Comparison of ENCODE assay signal across 21 mouse cellular contexts in the genomic region with DNA sequence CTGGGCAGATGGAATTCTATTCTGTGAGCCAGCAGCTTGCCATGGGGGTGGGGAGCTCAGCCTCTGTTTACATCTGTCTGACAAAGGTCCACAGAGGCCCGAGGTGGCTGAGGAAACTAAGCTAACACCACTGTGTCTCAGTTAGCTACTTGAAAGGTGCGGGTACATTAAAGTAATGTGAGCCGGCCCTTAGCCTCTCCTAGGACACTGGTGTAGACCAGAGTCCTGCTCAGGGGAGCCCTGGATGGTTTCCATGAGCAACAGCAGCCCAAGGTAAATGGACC. TPM values are rescaled to one million over a fixed set of nuclear protein-coding genes. Genes with fewer than 3 reads are reported as not detected.
A peak's percentile ranks its signal among the peaks of the same experiment; 100 is the strongest.
DNase-seq lines count a peak whose midpoint lies in the region; ATAC-seq and TF ChIP-seq lines count a peak whose summit lies in the region.
"Had no signal": no experiment of that assay in that cellular context is flagged by ENCODE, and none has a peak within 500 bp of the region (broad histone marks: within the 10 kb centered on the region; RNA-seq: fewer than 3 reads in every experiment).

No protein-coding gene starts in this region.

- no peak for TF ChIP-seq EP300 in stomach, postnatal 0 days (optimal IDR thresholded peaks at IDR 0.05)

- no peak overlapping the region; the same call in 1 of the 2 replicates for H3K9ac ChIP-seq in lung, embryonic 16.5 days (ENCODE audit: low read length)
- H3K9ac ChIP-seq in embryonic facial prominence, embryonic 15.5 days, result no peak overlapping the region
- H3K9ac ChIP-seq in stomach, postnatal 0 days (ENCODE audit: low read length), result no peak overlapping the region
- H3K9ac ChIP-seq: forebrain, embryonic 12.5 days; heart, embryonic 13.5 days; liver, embryonic 15.5 days; midbrain, embryonic 12.5 days had no signal

- WGBS in heart, embryonic 10.5 days, result 18% methylated on average over 3 of the region's 3 CpGs
- 20% methylated on average over 3 of the region's 3 CpGs for WGBS in lung, embryonic 16.5 days
- WGBS in embryonic facial prominence, embryonic 15.5 days, result 24% methylated on average over 3 of the region's 3 CpGs
- WGBS in stomach, postnatal 0 days, result 33% methylated on average over 3 of the region's 3 CpGs

- no peaks in the 10 kb centered on the region for H3K36me3 ChIP-seq in heart, embryonic 10.5 days
- no peaks in the 10 kb centered on the region for H3K36me3 ChIP-seq in lung, embryonic 16.5 days (ENCODE audit: control insufficient read depth, insufficient read depth, low read length)
- no peaks in the 10 kb centered on the region for H3K36me3 ChIP-seq in embryonic facial prominence, embryonic 15.5 days
- H3K36me3 ChIP-seq in stomach, postnatal 0 days (ENCODE audit: control insufficient read depth, insufficient read depth, low read length), result no peaks in the 10 kb centered on the region
- H3K36me3 ChIP-seq: forebrain, embryonic 12.5 days; heart, embryonic 13.5 days; liver, embryonic 15.5 days; midbrain, embryonic 12.5 days had no signal

- peak overlapping the region; percentile 70; the same call in 1 of the 2 replicates for H3K27ac ChIP-seq in heart, embryonic 10.5 days
- 0 out of 2 replicates have a peak overlapping the region, but pooled peaks have one; percentile 1 for H3K27ac ChIP-seq in lung, embryonic 16.5 days (ENCODE audit: low read length)
- peak overlapping the region; percentile 63; the same call in 1 of the 2 replicates for H3K27ac ChIP-seq in embryonic facial prominence, embryonic 15.5 days (replicated peaks)
- H3K27ac ChIP-seq in stomach, postnatal 0 days (replicated peaks), result no peak overlapping the region
- H3K27ac ChIP-seq: forebrain, embryonic 12.5 days; heart, embryonic 13.5 days; left cerebral cortex, adult 2 months; liver, embryonic 15.5 days; midbrain, embryonic 12.5 days had no signal

- no peak for TF ChIP-seq CTCF in stomach, postnatal 0 days (IDR thresholded peaks at IDR 0.05; ENCODE audit: low read depth)

- ATAC-seq in lung, embryonic 16.5 days (ENCODE audit: low read depth), result peak; percentile 34; the same call in 1 of the 2 replicates
- ATAC-seq in embryonic facial prominence, embryonic 15.5 days (ENCODE audit: insufficient number of reproducible peaks, low FRiP score, low TSS enrichment, low read depth), result no peak; the same call in 1 of the 2 replicates
- 0 out of 2 replicates have a peak, but pooled peaks have one; percentile 34 for ATAC-seq in stomach, postnatal 0 days (ENCODE audit: low FRiP score, low TSS enrichment)
- ATAC-seq: CD4-positive, CD25-positive, alpha-beta regulatory T cell, adult 4 months; inflammation-experienced regulatory T-cells, adult 6 months had no signal

- H3K4me2 ChIP-seq in lung, embryonic 16.5 days (ENCODE audit: low read depth, low read length), result no peak overlapping the region
- no peak overlapping the region for H3K4me2 ChIP-seq in embryonic facial prominence, embryonic 15.5 days (replicated peaks)
- H3K4me2 ChIP-seq in stomach, postnatal 0 days (replicated peaks; ENCODE audit: low read depth), result no peak overlapping the region
- H3K4me2 ChIP-seq: forebrain, embryonic 12.5 days; heart, embryonic 13.5 days; liver, embryonic 15.5 days; midbrain, embryonic 12.5 days had no signal

- H3K27me3 ChIP-seq in heart, embryonic 10.5 days (ENCODE audit: insufficient read depth, poor library complexity, severe bottlenecking), result peaks cover 3% of the 10 kb centered on the region; the same call in 1 of the 2 replicates
- H3K27me3 ChIP-seq in lung, embryonic 16.5 days (ENCODE audit: control insufficient read depth, insufficient read depth, low read depth, low read length), result no peaks in the 10 kb centered on the region
- no peaks in the 10 kb centered on the region for H3K27me3 ChIP-seq in embryonic facial prominence, embryonic 15.5 days
- no peaks in the 10 kb centered on the region for H3K27me3 ChIP-seq in stomach, postnatal 0 days (ENCODE audit: control insufficient read depth, insufficient read depth, low read length)
- H3K27me3 ChIP-seq: heart, embryonic 13.5 days; liver, embryonic 15.5 days; midbrain, embryonic 12.5 days; Patski had no signal

- DNase-seq in heart, embryonic 10.5 days (ENCODE audit: low spot score), result no peak
- no peak for DNase-seq in heart, postnatal 14 days
- DNase-seq in lung, postnatal 14 days, result no peak
- DNase-seq in stomach, postnatal 0 days (ENCODE audit: low spot score), result peak; percentile 51
- no peak for DNase-seq in urinary bladder, postnatal 4 days (ENCODE audit: low spot score in 2 of 2)
- DNase-seq: adrenal gland, adult 8-10 months; cerebellum, adult 9-10 months; heart, postnatal 36 days; kidney, adult 2 months; kidney, postnatal 25 days; retina, postnatal 1 day had no signal

- intact Hi-C loops in heart, postnatal 14 days (cut with DNase I), result no loop called here

- H3K4me1 ChIP-seq in heart, embryonic 10.5 days, result peaks cover 63% of the 10 kb centered on the region
- H3K4me1 ChIP-seq in lung, embryonic 16.5 days (replicated peaks; ENCODE audit: control insufficient read depth, insufficient read depth, low read length), result peaks cover 18% of the 10 kb centered on the region
- peaks cover 58% of the 10 kb centered on the region for H3K4me1 ChIP-seq in embryonic facial prominence, embryonic 15.5 days
- no peaks in the 10 kb centered on the region; the same call in 1 of the 2 replicates for H3K4me1 ChIP-seq in stomach, postnatal 0 days (replicated peaks; ENCODE audit: control insufficient read depth, insufficient read depth)
- H3K4me1 ChIP-seq: liver, embryonic 15.5 days had no signal

- no peak overlapping the region; the same call in 1 of the 2 replicates for H3K4me3 ChIP-seq in heart, embryonic 10.5 days
- no peak overlapping the region for H3K4me3 ChIP-seq in lung, embryonic 16.5 days (ENCODE audit: low read length)
- no peak overlapping the region for H3K4me3 ChIP-seq in embryonic facial prominence, embryonic 15.5 days (replicated peaks)
- no peak overlapping the region for H3K4me3 ChIP-seq in stomach, postnatal 0 days (ENCODE audit: low read depth, low read length)
- H3K4me3 ChIP-seq: forebrain, embryonic 12.5 days; heart, embryonic 13.5 days; left cerebral cortex, adult 2 months; liver, embryonic 15.5 days; midbrain, embryonic 12.5 days had no signal

- H3K9me3 ChIP-seq in heart, embryonic 10.5 days, result no peaks in the 10 kb centered on the region
- no peaks in the 10 kb centered on the region for H3K9me3 ChIP-seq in lung, embryonic 16.5 days (ENCODE audit: control insufficient read depth, low read length)
- no peaks in the 10 kb centered on the region for H3K9me3 ChIP-seq in embryonic facial prominence, embryonic 15.5 days (replicated peaks)
- no peaks in the 10 kb centered on the region for H3K9me3 ChIP-seq in stomach, postnatal 0 days (ENCODE audit: control insufficient read depth, low read length)
- H3K9me3 ChIP-seq: forebrain, embryonic 12.5 days; heart, embryonic 13.5 days; liver, embryonic 15.5 days; midbrain, embryonic 12.5 days had no signal

RNA-seq across cellular contexts. Expression of a gene that starts 36.8 kb away (rescaled TPM):
- polyA plus RNA-seq in heart, embryonic 10.5 days (2016; fragmentation: Nextera tagmentation; extraction: Ambion mirVana), result 29.0 and 29.4 TPM in 2 replicates
- total RNA-seq in heart, postnatal 14 days (2021), result 1 to 10 TPM; 2.7 to 3.7 TPM
- polyA plus RNA-seq in lung, embryonic 16.5 days (2015; fragmentation: Nextera tagmentation; extraction: Ambion mirVana), result 12.3 TPM in 2 replicates
- polyA plus RNA-seq in embryonic facial prominence, embryonic 15.5 days (2015; fragmentation: Nextera tagmentation; extraction: Ambion mirVana), result 23.3 and 26.7 TPM in 2 replicates
- 9.7 and 10.8 TPM in 2 replicates for polyA plus RNA-seq in stomach, postnatal 0 days (2015; fragmentation: Nextera tagmentation; extraction: Ambion mirVana)
- polyA plus RNA-seq: CD4-positive, CD25-positive, alpha-beta regulatory T cell, adult 4 months; inflammation-experienced regulatory T-cells, adult 6 months had no signal
